Mouse (Mus musculus) forebrain, embryonic 14.5 days (tissue): ENCODE measurements around the gene Polg. TPM values are rescaled to one million over a fixed set of nuclear protein-coding genes. Genes with fewer than 3 reads are reported as not detected.

Experiments
- ATAC-seq: fragments of 200-750 bp; cut with Nextera tagmentation; 2 replicates; pipeline ENCODE4 v1.8.0; 2017; ENCODE audit warnings: mild to moderate bottlenecking, moderate library complexity
- DNase-seq: peaks from one replicate; pipeline ENCODE4 v3.0.0-alpha.2; 2015; ENCODE audit warnings: low spot score
- H3K27ac ChIP-seq: fragments of 300-500 bp; sonication (generic); 2 replicates; pipeline ENCODE4 v1.5.1; 2014; ENCODE audit warnings: low read depth, mild to moderate bottlenecking, control low read depth, low read length, moderate library complexity
- H3K27me3 ChIP-seq: fragments of 300-500 bp; sonication (generic); replicated peaks from 2 replicates; pipeline ENCODE4 v1.6.1; 2014; ENCODE audit warnings: low read length, control low read depth, mixed read lengths; ENCODE audit not compliant: control insufficient read depth, insufficient read depth
- H3K36me3 ChIP-seq: fragments of 300-500 bp; sonication (generic); 2 replicates; pipeline ENCODE4 v1.6.1; 2014; ENCODE audit warnings: low read length, control low read depth; ENCODE audit not compliant: control insufficient read depth, insufficient read depth
- H3K4me1 ChIP-seq: fragments of 300-500 bp; sonication (generic); 2 replicates; pipeline ENCODE4 v1.6.1; 2014; ENCODE audit warnings: antibody characterized with exemption, low read length, control low read depth; ENCODE audit not compliant: control insufficient read depth, insufficient read depth
- H3K4me2 ChIP-seq: fragments of 300-500 bp; sonication (generic); 2 replicates; pipeline ENCODE4 v1.6.1; 2014; ENCODE audit warnings: mild to moderate bottlenecking, control low read depth, low read length
- H3K4me3 ChIP-seq: fragments of 300-500 bp; sonication (generic); 2 replicates; pipeline ENCODE4 v1.5.1; 2014; ENCODE audit warnings: low read depth, low read length, control low read depth
- H3K9ac ChIP-seq: fragments of 300-500 bp; sonication (generic); 2 replicates; pipeline ENCODE4 v1.6.1; 2014; ENCODE audit warnings: mild to moderate bottlenecking, low read length, control low read depth, moderate library complexity
- H3K9me3 ChIP-seq: fragments of 300-500 bp; sonication (generic); replicated peaks from 2 replicates; pipeline ENCODE4 v1.6.1; 2016; ENCODE audit warnings: low read length, control low read depth, mixed read lengths; ENCODE audit not compliant: control insufficient read depth
- WGBS: fragments of 180-500 bp; shearing (Covaris S2); extraction: QIAGEN DNeasy Blood & Tissue Kit; methylation state at CpG from one replicate; pipeline ENCODE4 v1.1.7; 2014; 5-methylcytosine and 5-hydroxymethylcytosine counted together
- polyA plus RNA-seq: library from polyadenylated mRNA; unstranded; fragments of >200 nt; fragmentation: Nextera tagmentation; extraction: Ambion mirVana; gene quantifications from 2 replicates; pipeline ENCODE4 v1.2.1, GENCODE M21; 2014

Gene Polg
- polyA plus RNA-seq, 1 experiment from 2014 or later: 20.2 TPM

- Histone ChIP-seq H3K4me3 (no peak overlapping the region), H3K9me3 (no peaks in the 10 kb centered on the region), H3K9ac (no peak overlapping the region), H3K27me3 (no peaks in the 10 kb centered on the region), H3K27ac (no peak overlapping the region), H3K36me3 (no peaks in the 10 kb centered on the region), H3K4me2 (no peak overlapping the region), H3K4me1 (no peaks in the 10 kb centered on the region)
- no peak for ATAC-seq
- 95% methylated on average over 9 of the region's 9 CpGs for WGBS
- no peak for DNase-seq
Observed at GRCm38 (mm10) chr7:79473496-79474194, 7.5 kb upstream of the Polg start.

GRCm38 (mm10) chr7:79472792-79473191 lies 6.6 kb upstream of the Polg start:
- Histone ChIP-seq H3K4me3 (no peak overlapping the region), H3K36me3 (no peaks in the 10 kb centered on the region), H3K27me3 (no peaks in the 10 kb centered on the region), H3K9me3 (no peaks in the 10 kb centered on the region), H3K27ac (no peak overlapping the region), H3K9ac (no peak overlapping the region), H3K4me2 (no peak overlapping the region), H3K4me1 (no peaks in the 10 kb centered on the region; the same call in 1 of the 2 replicates)
- 66% methylated on average over 2 of the region's 2 CpGs for WGBS
- DNase-seq: no peak
- no peak for ATAC-seq

DNA sequence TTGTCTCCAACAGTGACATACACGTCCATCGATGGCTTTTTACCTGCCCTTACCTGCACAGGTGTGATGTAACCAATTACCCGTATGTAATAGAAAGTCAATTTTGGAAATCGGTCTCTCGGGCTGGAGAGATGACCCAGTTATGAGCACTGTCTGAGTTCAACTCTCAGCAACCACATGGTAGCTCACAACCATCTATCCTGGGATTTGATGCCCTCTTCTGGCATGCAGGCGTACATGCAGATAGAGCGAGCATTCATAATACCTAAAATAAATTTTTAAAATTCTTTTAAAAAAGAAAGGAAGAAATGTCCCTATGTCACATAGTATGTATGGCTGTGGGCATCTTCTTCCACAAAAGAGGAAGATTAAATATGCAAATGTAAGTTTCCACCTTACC lies 5.3 kb upstream of the Polg start:
- peak; percentile 16 for DNase-seq
- H3K9me3 ChIP-seq: no peaks in the 10 kb centered on the region
- no peaks in the 10 kb centered on the region for H3K27me3 ChIP-seq
- H3K27ac ChIP-seq: no peak overlapping the region
- H3K36me3 ChIP-seq: no peaks in the 10 kb centered on the region
- H3K4me1 ChIP-seq: no peaks in the 10 kb centered on the region; the same call in 1 of the 2 replicates
- H3K4me3 ChIP-seq: no peak overlapping the region
- H3K9ac ChIP-seq: no peak overlapping the region
- ATAC-seq: no peak
- no peak overlapping the region for H3K4me2 ChIP-seq
- WGBS: 67% methylated on average over 7 of the region's 7 CpGs

- Histone ChIP-seq H3K9me3 (no peaks in the 10 kb centered on the region), H3K4me1 (no peaks in the 10 kb centered on the region; the same call in 1 of the 2 replicates), H3K27ac (no peak overlapping the region), H3K27me3 (no peaks in the 10 kb centered on the region), H3K9ac (no peak overlapping the region), H3K36me3 (no peaks in the 10 kb centered on the region), H3K4me2 (no peak overlapping the region), H3K4me3 (no peak overlapping the region)
- DNase-seq (no peak), ATAC-seq (no peak)
- 72% methylated on average over 3 of the region's 3 CpGs for WGBS
Observed at GRCm38 (mm10) chr7:79470718-79471117, 4.6 kb upstream of the Polg start.

DNA sequence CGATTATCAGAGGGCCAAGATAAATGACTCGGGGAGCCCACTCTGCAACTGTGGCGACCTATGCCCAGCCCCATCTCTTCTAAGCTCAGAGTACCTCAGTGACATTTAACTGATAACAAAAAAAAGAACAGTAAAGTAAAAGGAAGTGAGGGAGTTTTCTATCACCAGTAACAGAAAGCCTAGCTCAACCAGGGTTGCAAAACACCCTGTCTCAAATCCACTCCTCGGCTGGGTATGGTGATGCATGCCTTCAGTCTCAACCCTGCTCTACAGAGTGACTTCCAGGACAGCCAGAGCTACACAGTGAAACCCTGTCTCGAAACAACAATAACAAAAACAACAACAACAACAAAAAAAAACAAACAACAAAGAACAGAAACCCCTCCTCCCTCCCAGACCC lies 3.6 kb upstream of the Polg start:
- peaks cover 4% of the 10 kb centered on the region for H3K4me1 ChIP-seq
- H3K9ac ChIP-seq: no peak overlapping the region
- WGBS: 83% methylated on average over 5 of the region's 5 CpGs
- no peaks in the 10 kb centered on the region for H3K27me3 ChIP-seq
- DNase-seq (no peak), ATAC-seq (no peak)
- no peak overlapping the region for H3K4me2 ChIP-seq
- no peak overlapping the region for H3K27ac ChIP-seq
- H3K9me3 ChIP-seq: no peaks in the 10 kb centered on the region
- no peak overlapping the region for H3K4me3 ChIP-seq
- H3K36me3 ChIP-seq: no peaks in the 10 kb centered on the region

- H3K4me1 ChIP-seq: peaks cover 8% of the 10 kb centered on the region
- H3K4me2 ChIP-seq: no peak overlapping the region
- H3K36me3 ChIP-seq: no peaks in the 10 kb centered on the region
- WGBS: 57% methylated on average over 8 of the region's 8 CpGs
- no peak for ATAC-seq
- H3K9ac ChIP-seq: no peak overlapping the region
- no peak overlapping the region for H3K4me3 ChIP-seq
- H3K9me3 ChIP-seq: no peaks in the 10 kb centered on the region
- H3K27ac ChIP-seq: no peak overlapping the region
- H3K27me3 ChIP-seq: no peaks in the 10 kb centered on the region
- no peak for DNase-seq
Observed at GRCm38 (mm10) chr7:79468994-79469393, 2.8 kb upstream of the Polg start.

- no peak for ATAC-seq
- H3K4me1 ChIP-seq: peaks cover 8% of the 10 kb centered on the region
- H3K4me3 ChIP-seq: peak overlapping the region; percentile 69; the same call in 1 of the 2 replicates
- H3K9ac ChIP-seq: no peak overlapping the region
- WGBS: 0% methylated on average over 3 of the region's 6 CpGs
- no peaks in the 10 kb centered on the region for H3K9me3 ChIP-seq
- H3K4me2 ChIP-seq: peak overlapping the region; percentile 85
- DNase-seq: no peak
- H3K27me3 ChIP-seq: no peaks in the 10 kb centered on the region
- H3K36me3 ChIP-seq: peaks cover 6% of the 10 kb centered on the region
- no peak overlapping the region for H3K27ac ChIP-seq
Observed at GRCm38 (mm10) chr7:79467951-79468350, 1.8 kb upstream of the Polg start.

DNA sequence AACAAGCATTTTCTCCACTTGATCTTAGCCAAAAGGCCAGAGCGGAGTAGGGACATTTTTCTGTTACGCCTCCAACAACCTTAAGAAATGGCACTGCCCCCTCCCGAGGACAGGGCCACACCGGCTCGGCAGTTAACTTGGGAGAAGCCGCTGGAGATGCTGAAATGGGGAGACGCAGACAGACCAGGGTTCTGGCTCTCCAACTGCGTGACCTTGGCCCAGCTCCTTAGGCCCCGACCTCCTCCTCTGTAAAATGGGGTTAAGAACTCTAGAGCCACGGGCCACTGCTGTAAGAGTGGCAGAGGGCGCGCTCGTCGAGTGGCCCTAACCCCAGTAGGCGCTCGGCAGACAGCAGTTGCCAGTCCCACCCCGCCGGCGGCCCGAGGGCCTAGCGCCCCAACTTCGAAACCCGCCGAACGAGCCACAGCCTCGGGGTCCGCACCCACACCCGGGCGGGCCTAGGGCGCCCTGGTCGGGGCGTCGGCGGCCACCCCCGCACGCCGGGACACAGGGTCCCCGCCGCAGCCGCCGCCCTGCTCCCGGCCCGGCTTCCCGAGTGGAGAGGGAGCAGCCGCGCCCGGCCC lies 609 bp downstream of the Polg start:
- WGBS: under 1% methylated on average over 43 of the region's 47 CpGs
- H3K4me2 ChIP-seq: peak overlapping the region; percentile 93
- H3K36me3 ChIP-seq: peaks cover 26% of the 10 kb centered on the region
- no peaks in the 10 kb centered on the region for H3K9me3 ChIP-seq
- peak overlapping the region; percentile 69 for H3K4me3 ChIP-seq
- ATAC-seq (peak; percentile 66), DNase-seq (peak; percentile 35)
- H3K4me1 ChIP-seq: peaks cover 8% of the 10 kb centered on the region
- H3K27ac ChIP-seq: peak overlapping the region; percentile 71
- H3K9ac ChIP-seq: peak overlapping the region; percentile 75
- H3K27me3 ChIP-seq: no peaks in the 10 kb centered on the region

- DNase-seq: peak; percentile 20
- H3K27ac ChIP-seq: no peak overlapping the region
- WGBS: 7% methylated on average over 47 of the region's 47 CpGs
Observed at GRCm38 (mm10) chr7:79464776-79465420, 1.3 kb downstream of the Polg start.

More at GRCm38 (mm10) chr7:79464776-79465420, 1.3 kb downstream of the Polg start:
- Histone ChIP-seq H3K27me3 (no peaks in the 10 kb centered on the region), H3K9ac (peak overlapping the region; percentile 75), H3K4me3 (peak overlapping the region; percentile 69), H3K36me3 (peaks cover 33% of the 10 kb centered on the region), H3K4me1 (peaks cover 8% of the 10 kb centered on the region), H3K9me3 (no peaks in the 10 kb centered on the region), H3K4me2 (peak overlapping the region; percentile 93)
- ATAC-seq: no peak
